Mouse (Mus musculus): ENCODE measurements around the gene Olfr552. TPM values are rescaled to one million over a fixed set of nuclear protein-coding genes. Genes with fewer than 3 reads are reported as not detected.
"Not testable (repeated sequence)": the region's sequence is repeated elsewhere in the genome, so short reads cannot be mapped to it uniquely, and the experiment has no call there.

Gene Olfr552
- total RNA-seq (2014; fragmentation: Nextera tagmentation) (not detected in 2 replicates), total RNA-seq (2017) (0.09 TPM in 1 of 2 replicates, not detected in the other)

- peak; percentile 73 for ATAC-seq (replicated peaks; ENCODE audit: poor library complexity, severe bottlenecking)
These were observed at the start of gene Olfr552 for GRCm38 (mm10) chr7:102597378-102598031. Olfr552 (plus strand) TSS chr7:102597770.

- ATAC-seq (replicated peaks; ENCODE audit: poor library complexity, severe bottlenecking) = no peak
These were observed 48.0 kb upstream of the Olfr552 start, which contains the start of gene Olfr549 for GRCm38 (mm10) chr7:102549570-102549969. Olfr549 (plus strand) TSS chr7:102549870.

- peak; percentile 35; the same call in 1 of the 2 replicates for ATAC-seq (replicated peaks; ENCODE audit: poor library complexity, severe bottlenecking)
These were observed 44.3 kb upstream of the Olfr552 start for GRCm38 (mm10) chr7:102553279-102553678.

- peak; percentile 98 for ATAC-seq (replicated peaks; ENCODE audit: poor library complexity, severe bottlenecking)
These were observed 32.3 kb upstream of the Olfr552 start, which contains the start of gene Trim21 for GRCm38 (mm10) chr7:102564999-102565997. Trim21 (minus strand) TSS chr7:102565486.

- no peak for ATAC-seq (replicated peaks; ENCODE audit: poor library complexity, severe bottlenecking)
These were observed 31.4 kb upstream of the Olfr552 start for GRCm38 (mm10) chr7:102566219-102566618.

GRCm38 (mm10) chr7:102571142-102571541 is 26.4 kb upstream of the Olfr552 start, which contains the start of gene Olfr550:
Olfr550 (plus strand) TSS chr7:102571442.
- no peak for ATAC-seq (replicated peaks; ENCODE audit: poor library complexity, severe bottlenecking)

GRCm38 (mm10) chr7:102573174-102573830 is 24.3 kb upstream of the Olfr552 start:
- no peak for ATAC-seq (replicated peaks; ENCODE audit: poor library complexity, severe bottlenecking)

- no peak; the same call in 1 of the 2 replicates for ATAC-seq (replicated peaks; ENCODE audit: poor library complexity, severe bottlenecking)
These were observed 21.6 kb upstream of the Olfr552 start for GRCm38 (mm10) chr7:102575998-102576397.

- ATAC-seq (replicated peaks; ENCODE audit: poor library complexity, severe bottlenecking) = no peak
These were observed 5.8 kb upstream of the Olfr552 start, which contains the start of gene Olfr551 for GRCm38 (mm10) chr7:102591786-102592185. Olfr551 (minus strand) TSS chr7:102591886.

GRCm38 (mm10) chr7:102618118-102618517 is 20.5 kb downstream of the Olfr552 start, which contains the start of gene Olfr553:
Olfr553 (minus strand) TSS chr7:102618218.
- ATAC-seq (replicated peaks; ENCODE audit: poor library complexity, severe bottlenecking) = no peak

- peak; percentile 77 for ATAC-seq (replicated peaks; ENCODE audit: poor library complexity, severe bottlenecking)
These were observed 22.0 kb downstream of the Olfr552 start for GRCm38 (mm10) chr7:102619608-102620007.

- not testable (repeated sequence) for ATAC-seq (replicated peaks; ENCODE audit: poor library complexity, severe bottlenecking)
These were observed 22.8 kb downstream of the Olfr552 start for GRCm38 (mm10) chr7:102620368-102620767.

- ATAC-seq (replicated peaks; ENCODE audit: poor library complexity, severe bottlenecking) = peak; percentile 91
These were observed 39.1 kb downstream of the Olfr552 start for GRCm38 (mm10) chr7:102636665-102637064.

- no peak for ATAC-seq (replicated peaks; ENCODE audit: poor library complexity, severe bottlenecking)
These were observed 40.6 kb downstream of the Olfr552 start, which contains the start of gene Olfr554 for GRCm38 (mm10) chr7:102638132-102638531. Olfr554 (plus strand) TSS chr7:102638432.

GRCm38 (mm10) chr7:102644945-102645344 is 47.4 kb downstream of the Olfr552 start:
- not testable (repeated sequence) for ATAC-seq (replicated peaks; ENCODE audit: poor library complexity, severe bottlenecking)

Other genes starting within 250 kb of the Olfr552 start
- gene Rrm1, start 156.1 kb upstream of the Olfr552 start, total RNA-seq (2014; fragmentation: Nextera tagmentation) = 171 and 252 TPM in 2 replicates
- 642 and 757 TPM in 2 replicates for gene Rrm1, start 156.1 kb upstream of the Olfr552 start, total RNA-seq (2017)
- not detected in 2 replicates for gene Olfr543, start 116.1 kb upstream of the Olfr552 start, total RNA-seq (2014; fragmentation: Nextera tagmentation)
- gene Olfr543, start 116.1 kb upstream of the Olfr552 start, total RNA-seq (2017) = not detected in 2 replicates
- gene Olfr544, start 109.5 kb upstream of the Olfr552 start, total RNA-seq (2014; fragmentation: Nextera tagmentation) = not detected in 2 replicates
- not detected in 2 replicates for gene Olfr544, start 109.5 kb upstream of the Olfr552 start, total RNA-seq (2017)
- gene Olfr545, start 98.2 kb upstream of the Olfr552 start, total RNA-seq (2014; fragmentation: Nextera tagmentation) = not detected in 2 replicates
- not detected in 2 replicates for gene Olfr545, start 98.2 kb upstream of the Olfr552 start, total RNA-seq (2017)
- gene Olfr547, start 63.0 kb upstream of the Olfr552 start, total RNA-seq (2014; fragmentation: Nextera tagmentation) = not detected in 2 replicates
- gene Olfr547, start 63.0 kb upstream of the Olfr552 start, total RNA-seq (2017) = not detected in 2 replicates
- gene Olfr548-ps1, start 56.9 kb upstream of the Olfr552 start, total RNA-seq (2014; fragmentation: Nextera tagmentation) = not detected in 2 replicates
- not detected in 2 replicates for gene Olfr548-ps1, start 56.9 kb upstream of the Olfr552 start, total RNA-seq (2017)
- not detected in 2 replicates for gene Olfr549, start 47.9 kb upstream of the Olfr552 start, total RNA-seq (2014; fragmentation: Nextera tagmentation)
- not detected in 2 replicates for gene Olfr549, start 47.9 kb upstream of the Olfr552 start, total RNA-seq (2017)
- gene Trim21, start 32.3 kb upstream of the Olfr552 start, total RNA-seq (2014; fragmentation: Nextera tagmentation) = 14.9 and 15.9 TPM in 2 replicates
- 31.5 and 33.5 TPM in 2 replicates for gene Trim21, start 32.3 kb upstream of the Olfr552 start, total RNA-seq (2017)
- not detected in 2 replicates for gene Olfr550, start 26.3 kb upstream of the Olfr552 start, total RNA-seq (2014; fragmentation: Nextera tagmentation)
- gene Olfr550, start 26.3 kb upstream of the Olfr552 start, total RNA-seq (2017) = not detected in 2 replicates
- gene Olfr551, start 5.9 kb upstream of the Olfr552 start, total RNA-seq (2014; fragmentation: Nextera tagmentation) = not detected in 2 replicates
- not detected in 2 replicates for gene Olfr551, start 5.9 kb upstream of the Olfr552 start, total RNA-seq (2017)
- not detected in 2 replicates for gene Olfr553, start 20.4 kb downstream of the Olfr552 start, total RNA-seq (2014; fragmentation: Nextera tagmentation)
- gene Olfr553, start 20.4 kb downstream of the Olfr552 start, total RNA-seq (2017) = not detected in 2 replicates
- not detected in 2 replicates for gene Olfr554, start 40.7 kb downstream of the Olfr552 start, total RNA-seq (2014; fragmentation: Nextera tagmentation)
- not detected in 2 replicates for gene Olfr554, start 40.7 kb downstream of the Olfr552 start, total RNA-seq (2017)
- not detected in 2 replicates for gene Olfr555, start 61.1 kb downstream of the Olfr552 start, total RNA-seq (2014; fragmentation: Nextera tagmentation)
- gene Olfr555, start 61.1 kb downstream of the Olfr552 start, total RNA-seq (2017) = not detected in 2 replicates
- gene Olfr556, start 67.1 kb downstream of the Olfr552 start, total RNA-seq (2014; fragmentation: Nextera tagmentation) = not detected in 2 replicates
- gene Olfr556, start 67.1 kb downstream of the Olfr552 start, total RNA-seq (2017) = not detected in 2 replicates
- gene Trim68, start 89.6 kb downstream of the Olfr552 start, total RNA-seq (2014; fragmentation: Nextera tagmentation) = 4.8 and 13.0 TPM in 2 replicates
- 5.7 and 6.1 TPM in 2 replicates for gene Trim68, start 89.6 kb downstream of the Olfr552 start, total RNA-seq (2017)
- gene Olfr557, start 98.1 kb downstream of the Olfr552 start, total RNA-seq (2014; fragmentation: Nextera tagmentation) = not detected in 2 replicates
- not detected in 2 replicates for gene Olfr557, start 98.1 kb downstream of the Olfr552 start, total RNA-seq (2017)
- gene Olfr558, start 104.4 kb downstream of the Olfr552 start, total RNA-seq (2014; fragmentation: Nextera tagmentation) = not detected in 2 replicates
- not detected in 2 replicates for gene Olfr558, start 104.4 kb downstream of the Olfr552 start, total RNA-seq (2017)
- not detected in 2 replicates for gene Olfr33, start 121.3 kb downstream of the Olfr552 start, total RNA-seq (2014; fragmentation: Nextera tagmentation)
- gene Olfr33, start 121.3 kb downstream of the Olfr552 start, total RNA-seq (2017) = not detected in 2 replicates
- gene Olfr559, start 129.7 kb downstream of the Olfr552 start, total RNA-seq (2014; fragmentation: Nextera tagmentation) = not detected in 2 replicates
- gene Olfr559, start 129.7 kb downstream of the Olfr552 start, total RNA-seq (2017) = not detected in 2 replicates
- not detected in 2 replicates for gene Olfr560, start 161.6 kb downstream of the Olfr552 start, total RNA-seq (2014; fragmentation: Nextera tagmentation)
- not detected in 2 replicates for gene Olfr560, start 161.6 kb downstream of the Olfr552 start, total RNA-seq (2017)
- not detected in 2 replicates for gene Olfr78, start 161.7 kb downstream of the Olfr552 start, total RNA-seq (2014; fragmentation: Nextera tagmentation)
- gene Olfr78, start 161.7 kb downstream of the Olfr552 start, total RNA-seq (2017) = not detected in 2 replicates
- gene Olfr561, start 173.5 kb downstream of the Olfr552 start, total RNA-seq (2014; fragmentation: Nextera tagmentation) = not detected in 2 replicates
- not detected in 2 replicates for gene Olfr561, start 173.5 kb downstream of the Olfr552 start, total RNA-seq (2017)
- gene Olfr564, start 205.7 kb downstream of the Olfr552 start, total RNA-seq (2014; fragmentation: Nextera tagmentation) = not detected in 2 replicates
- not detected in 2 replicates for gene Olfr564, start 205.7 kb downstream of the Olfr552 start, total RNA-seq (2017)

Data from granulocyte monocyte progenitor cell, adult 5-6 weeks (primary cell).